Mouse (Mus musculus) cortical plate, adult 2 months (tissue): ENCODE data around the gene Gm11492.

Experiments
- CTCF ChIP-seq: fragments of 200-500 bp; IDR thresholded peaks from 2 replicates; pipeline ENCODE4 v1.5.1; 2011; ENCODE audit warnings: mild to moderate bottlenecking, control low read depth, low read length; ENCODE audit not compliant: insufficient read depth; ENCODE audit errors: extremely low read depth
- POLR2A ChIP-seq: fragments of 200-500 bp; IDR thresholded peaks from 2 replicates; pipeline ENCODE4 v1.6.1; 2011; ENCODE audit warnings: mild to moderate bottlenecking, low read length, control low read depth; ENCODE audit not compliant: insufficient read depth; ENCODE audit errors: extremely low read depth

- no peak for TF ChIP-seq POLR2A
- TF ChIP-seq CTCF = no peak
Measured at GRCm38 (mm10) chr11:87523967-87524366, 42.5 kb upstream of the Gm11492 start.
